In genomic region chr10:43689161-43689913, GRCm38 (mm10) we compare ENCODE assay signal across 8 mouse cellular contexts.
DNase-seq lines count a peak whose midpoint lies in the region; ATAC-seq lines count a peak whose summit lies in the region.

No protein-coding gene starts in this region.

- peak; percentile 90 for ATAC-seq in kidney, embryonic 14.5 days (ENCODE audit: low FRiP score, low TSS enrichment)
- ATAC-seq in embryonic facial prominence, embryonic 14.5 days (ENCODE audit: low read depth): no peak
- no peak for ATAC-seq in neural tube, embryonic 15.5 days (ENCODE audit: low FRiP score)

- H3K9ac ChIP-seq in kidney, embryonic 14.5 days (ENCODE audit: low read depth, low read length): peak overlapping the region; percentile 23; the same call in 1 of the 2 replicates
- no peak overlapping the region for H3K9ac ChIP-seq in embryonic facial prominence, embryonic 14.5 days (ENCODE audit: low read depth, low read length)
- H3K9ac ChIP-seq in neural tube, embryonic 15.5 days (replicated peaks): no peak overlapping the region

- H3K36me3 ChIP-seq in kidney, embryonic 14.5 days (ENCODE audit: control insufficient read depth, insufficient read depth, low read length): no peaks in the 10 kb centered on the region
- H3K36me3 ChIP-seq in embryonic facial prominence, embryonic 14.5 days (ENCODE audit: control insufficient read depth, insufficient read depth, low read length): no peaks in the 10 kb centered on the region
- H3K36me3 ChIP-seq in neural tube, embryonic 15.5 days: no peaks in the 10 kb centered on the region

- H3K9me3 ChIP-seq in kidney, embryonic 14.5 days (ENCODE audit: control insufficient read depth, low read length): no peaks in the 10 kb centered on the region
- H3K9me3 ChIP-seq in embryonic facial prominence, embryonic 14.5 days (ENCODE audit: control insufficient read depth, low read length): no peaks in the 10 kb centered on the region
- H3K9me3 ChIP-seq in neural tube, embryonic 15.5 days (replicated peaks): no peaks in the 10 kb centered on the region

- 4% methylated on average over 10 of the region's 10 CpGs for WGBS in kidney, embryonic 14.5 days
- WGBS in embryonic facial prominence, embryonic 14.5 days: 8% methylated on average over 10 of the region's 10 CpGs
- WGBS in neural tube, embryonic 15.5 days: 26% methylated on average over 10 of the region's 10 CpGs

- no peaks in the 10 kb centered on the region for H3K27me3 ChIP-seq in kidney, embryonic 14.5 days (ENCODE audit: control insufficient read depth, insufficient read depth, low read length)
- H3K27me3 ChIP-seq in embryonic facial prominence, embryonic 14.5 days (replicated peaks; ENCODE audit: control insufficient read depth, insufficient read depth, low read length): peaks cover 7% of the 10 kb centered on the region; the same call in 1 of the 2 replicates
- no peaks in the 10 kb centered on the region for H3K27me3 ChIP-seq in neural tube, embryonic 15.5 days (replicated peaks)

- peak overlapping the region; percentile 51 for H3K27ac ChIP-seq in kidney, embryonic 14.5 days (ENCODE audit: low read depth, low read length)
- 0 out of 2 replicates have a peak overlapping the region, but pooled peaks have one; percentile 23 for H3K27ac ChIP-seq in embryonic facial prominence, embryonic 14.5 days (replicated peaks; ENCODE audit: low read depth, low read length)
- H3K27ac ChIP-seq in neural tube, embryonic 15.5 days (replicated peaks): no peak overlapping the region

- no peak for DNase-seq in kidney, adult 11 months
- DNase-seq in NIH3T3 (ENCODE audit: low read depth): peak; percentile 59
- DNase-seq in embryonic facial prominence, embryonic 14.5 days (ENCODE audit: low spot score): peak; percentile 41
- DNase-seq in kidney, postnatal 14 days: peak; percentile 7
- DNase-seq in retina, postnatal 1 day: no peak
- DNase-seq in thymus, postnatal 0 days (ENCODE audit: low spot score): no peak

- H3K4me2 ChIP-seq in kidney, embryonic 14.5 days (replicated peaks; ENCODE audit: low read depth, low read length): peak overlapping the region; percentile 24
- peak overlapping the region; percentile 27 for H3K4me2 ChIP-seq in embryonic facial prominence, embryonic 14.5 days (ENCODE audit: low read depth, low read length)
- H3K4me2 ChIP-seq in neural tube, embryonic 15.5 days: no peak overlapping the region

- H3K4me1 ChIP-seq in kidney, embryonic 14.5 days (ENCODE audit: control insufficient read depth, insufficient read depth, low read length): peaks cover 28% of the 10 kb centered on the region
- peaks cover 15% of the 10 kb centered on the region for H3K4me1 ChIP-seq in embryonic facial prominence, embryonic 14.5 days (ENCODE audit: control insufficient read depth, insufficient read depth, low read length)
- peaks cover 3% of the 10 kb centered on the region; the same call in 1 of the 2 replicates for H3K4me1 ChIP-seq in neural tube, embryonic 15.5 days

- no peak overlapping the region for H3K4me3 ChIP-seq in kidney, embryonic 14.5 days (ENCODE audit: low read length)
- H3K4me3 ChIP-seq in embryonic facial prominence, embryonic 14.5 days (ENCODE audit: low read depth, low read length): no peak overlapping the region
- H3K4me3 ChIP-seq in neural tube, embryonic 15.5 days (replicated peaks): no peak overlapping the region

Comparison
In these comparisons a context has a peak if more than half of its experiments do, and no peak if none do; other contexts are left out.
1. DNase-seq: peak in NIH3T3 (single experiment), embryonic facial prominence, embryonic 14.5 days (single experiment) and kidney, postnatal 14 days (single experiment); none in kidney, adult 11 months (single experiment), retina, postnatal 1 day (single experiment) and thymus, postnatal 0 days (single experiment).